Mouse (Mus musculus): ENCODE measurements at regions not wholly inside any gene's neighbourhood (a gene's known extent, or its start where the extent isn't known, plus 50 kb on each side); places are given as distances from the start of the nearest gene placed in this dataset.

DNA sequence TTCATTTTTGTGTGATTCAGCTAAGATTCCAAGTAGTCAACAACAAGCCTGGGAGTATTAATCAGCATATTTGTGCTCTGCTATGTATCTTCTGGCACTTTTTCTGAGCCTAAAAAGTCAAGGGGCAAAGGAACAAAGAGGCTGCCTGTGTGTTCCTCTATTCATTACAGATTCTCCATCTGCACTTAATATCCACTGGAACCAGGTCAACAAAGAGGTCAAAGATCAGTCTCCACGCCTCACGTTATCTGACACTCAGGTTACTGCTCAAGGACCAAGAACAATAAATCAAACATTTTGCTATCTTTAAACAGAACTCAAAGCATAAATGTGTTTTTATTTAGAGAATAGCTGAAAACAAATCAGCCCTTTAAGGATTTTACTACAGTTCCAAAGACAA lies 71.4 kb upstream of the Gm4301 start:
- H3K27ac ChIP-seq (replicated peaks; ENCODE audit: insufficient read depth, low read depth, low read length) = no peak overlapping the region
- no peaks in the 10 kb centered on the region for H3K79me2 ChIP-seq (ENCODE audit: control insufficient read depth, insufficient read depth, low read length)
- no peaks in the 10 kb centered on the region for H3K27me3 ChIP-seq (ENCODE audit: control insufficient read depth, insufficient read depth, low read length)
- DNase-seq (ENCODE audit: extremely low read depth, low read depth, low spot score) = no peak
- H3K4me1 ChIP-seq (ENCODE audit: control insufficient read depth, insufficient read depth, low read length) = no peaks in the 10 kb centered on the region
- WGBS = 32% methylated on average over 2 of the region's 2 CpGs
- no peak overlapping the region for H3K4me3 ChIP-seq (ENCODE audit: insufficient read depth, low read depth, low read length)
- no peak for TF ChIP-seq POLR2A (IDR thresholded peaks at IDR 0.05; ENCODE audit: extremely low read depth, insufficient read depth, low read length)
- TF ChIP-seq CTCF (IDR thresholded peaks at IDR 0.05; ENCODE audit: low read depth, low read length) = no peak
- H3K36me3 ChIP-seq (ENCODE audit: control insufficient read depth, insufficient read depth, low read length) = no peaks in the 10 kb centered on the region
- no peak overlapping the region for H3K9ac ChIP-seq (ENCODE audit: low read depth, low read length)

GRCm38 (mm10) chr10:100282471-100282870 lies 53.0 kb upstream of the Gm4301 start:
- DNase-seq (ENCODE audit: extremely low read depth, low read depth, low spot score) = no peak
- TF ChIP-seq POLR2A (IDR thresholded peaks at IDR 0.05; ENCODE audit: extremely low read depth, insufficient read depth, low read length) = no peak
- TF ChIP-seq CTCF (IDR thresholded peaks at IDR 0.05; ENCODE audit: low read depth, low read length) = no peak
- Histone ChIP-seq H3K36me3 (ENCODE audit: control insufficient read depth, insufficient read depth, low read length) (no peaks in the 10 kb centered on the region), H3K27ac (replicated peaks; ENCODE audit: insufficient read depth, low read depth, low read length) (no peak overlapping the region), H3K79me2 (ENCODE audit: control insufficient read depth, insufficient read depth, low read length) (no peaks in the 10 kb centered on the region), H3K4me1 (ENCODE audit: control insufficient read depth, insufficient read depth, low read length) (no peaks in the 10 kb centered on the region), H3K9ac (ENCODE audit: low read depth, low read length) (no peak overlapping the region), H3K27me3 (ENCODE audit: control insufficient read depth, insufficient read depth, low read length) (no peaks in the 10 kb centered on the region), H3K4me3 (ENCODE audit: insufficient read depth, low read depth, low read length) (no peak overlapping the region)
